Mouse (Mus musculus): ENCODE measurements at regions not wholly inside any gene's neighbourhood (a gene's known extent, or its start where the extent isn't known, plus 50 kb on each side); places are given as distances from the start of the nearest gene placed in this dataset.

DNA sequence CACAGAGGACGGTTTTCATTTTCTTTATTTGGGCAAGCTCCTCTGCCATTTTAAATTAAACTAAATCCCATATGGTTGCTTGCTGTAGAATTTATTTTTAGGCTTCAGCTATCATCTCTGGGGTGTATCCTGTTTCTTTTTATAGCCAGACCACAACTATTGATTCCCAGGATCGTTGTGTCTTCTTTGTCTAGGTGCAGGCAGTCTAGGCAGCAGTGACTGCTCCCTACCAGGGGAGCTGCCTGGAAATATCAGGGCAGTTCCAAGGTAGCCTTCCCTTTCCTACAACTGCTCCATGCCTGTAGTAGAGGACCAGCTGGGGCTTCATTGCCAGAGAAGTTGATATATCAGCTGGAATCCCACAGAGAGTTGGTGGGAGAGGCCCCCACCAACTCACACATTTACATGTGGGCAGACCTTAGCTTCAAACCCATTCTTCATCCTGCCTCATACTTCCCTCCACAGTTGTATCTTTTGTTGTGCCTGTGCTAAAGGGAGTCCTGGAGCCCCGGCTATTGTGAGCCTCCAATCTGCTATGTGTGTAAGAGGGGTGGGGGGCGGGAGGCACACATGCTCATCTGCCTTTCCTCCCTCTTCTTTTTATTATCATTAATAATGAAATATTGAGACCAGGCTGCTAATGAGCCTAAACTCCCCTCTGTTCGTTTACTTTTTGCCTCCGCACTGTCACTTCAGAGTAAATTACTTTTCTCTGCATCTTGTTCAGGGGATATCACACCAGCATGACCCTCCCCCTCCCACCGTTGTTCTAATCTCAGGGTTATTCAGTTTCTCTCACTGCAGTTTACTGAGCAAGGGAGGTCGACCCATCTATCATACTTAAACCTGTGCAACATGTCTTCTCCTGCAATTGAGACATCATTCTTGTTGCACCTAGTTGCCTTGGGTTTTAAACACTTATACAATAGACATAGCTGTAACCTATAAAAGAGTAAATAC is 576.3 kb upstream of the Plxna2 start:
- DNase-seq, result no peak

DNA sequence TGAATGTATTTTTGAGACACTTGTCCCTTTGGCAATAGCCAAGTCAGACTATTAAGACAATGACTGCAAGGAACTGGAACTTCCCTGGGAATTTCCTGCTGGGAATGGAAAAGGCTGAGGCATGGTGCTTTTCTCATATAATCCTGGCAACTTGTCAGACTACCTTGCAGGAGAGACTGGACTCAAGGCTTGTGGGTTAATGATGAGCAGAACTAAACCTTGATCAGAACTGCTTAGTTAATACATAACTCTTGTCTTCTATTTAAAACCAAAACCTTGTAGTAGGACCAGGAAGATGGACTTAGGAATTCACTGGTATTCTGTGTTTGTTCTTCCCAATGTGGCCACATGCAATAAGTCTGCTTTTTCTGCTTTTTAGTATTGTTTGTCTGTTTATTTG is 579.3 kb upstream of the Plxna2 start:
- DNase-seq, result no peak

DNA sequence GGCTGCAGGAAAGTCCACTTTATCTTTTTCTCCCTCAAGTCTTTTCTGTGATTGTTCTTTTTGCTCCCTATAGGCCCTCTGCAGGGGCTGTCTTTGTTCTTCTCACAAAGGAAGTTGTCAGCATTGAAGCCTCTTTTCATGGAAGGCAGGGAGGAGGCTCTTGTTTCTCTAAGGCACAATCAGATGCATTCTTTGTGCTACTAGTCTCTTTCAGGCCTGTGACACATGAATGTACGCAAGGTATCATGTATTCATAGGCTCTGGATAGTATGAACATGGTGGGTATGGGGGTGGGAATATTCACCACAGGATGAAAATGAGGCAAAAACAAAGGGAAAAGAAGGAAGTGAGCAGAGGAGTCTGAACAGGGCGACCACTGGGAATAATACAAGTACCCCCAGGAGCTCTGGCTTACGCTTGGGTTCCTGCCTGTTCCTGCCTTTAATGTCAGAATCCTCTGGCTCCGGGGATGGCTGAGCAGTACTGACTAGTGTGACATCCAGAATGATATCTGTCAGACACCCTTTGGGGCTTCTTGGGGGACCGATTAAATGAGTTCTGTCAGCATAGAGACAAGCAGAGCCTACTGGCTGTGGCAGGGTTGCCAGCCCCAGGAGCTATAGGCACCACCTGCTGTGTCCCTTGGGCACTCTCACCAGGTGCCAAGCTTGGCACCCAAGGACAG is 583.7 kb upstream of the Plxna2 start:
- DNase-seq, result no peak

DNA sequence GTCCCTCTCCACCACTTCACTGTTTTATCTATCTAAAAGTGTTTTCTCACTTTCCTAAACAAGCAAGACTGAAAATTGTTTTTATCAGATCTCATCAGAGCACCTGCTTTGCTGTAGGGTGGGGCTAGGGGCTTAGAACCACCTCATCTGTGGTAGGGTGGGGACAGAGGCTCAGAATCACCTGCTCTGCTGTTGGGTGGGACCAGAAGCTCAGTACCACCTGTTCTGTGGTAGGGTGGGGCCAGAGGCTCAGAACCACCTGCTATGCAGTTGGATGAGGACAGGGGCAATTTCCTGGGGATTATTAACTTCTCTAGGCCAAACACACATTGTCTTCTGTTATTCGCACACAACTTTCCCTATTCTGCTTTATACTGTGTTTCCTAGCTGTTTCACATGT is 585.4 kb upstream of the Plxna2 start:
- no peak for DNase-seq

DNA sequence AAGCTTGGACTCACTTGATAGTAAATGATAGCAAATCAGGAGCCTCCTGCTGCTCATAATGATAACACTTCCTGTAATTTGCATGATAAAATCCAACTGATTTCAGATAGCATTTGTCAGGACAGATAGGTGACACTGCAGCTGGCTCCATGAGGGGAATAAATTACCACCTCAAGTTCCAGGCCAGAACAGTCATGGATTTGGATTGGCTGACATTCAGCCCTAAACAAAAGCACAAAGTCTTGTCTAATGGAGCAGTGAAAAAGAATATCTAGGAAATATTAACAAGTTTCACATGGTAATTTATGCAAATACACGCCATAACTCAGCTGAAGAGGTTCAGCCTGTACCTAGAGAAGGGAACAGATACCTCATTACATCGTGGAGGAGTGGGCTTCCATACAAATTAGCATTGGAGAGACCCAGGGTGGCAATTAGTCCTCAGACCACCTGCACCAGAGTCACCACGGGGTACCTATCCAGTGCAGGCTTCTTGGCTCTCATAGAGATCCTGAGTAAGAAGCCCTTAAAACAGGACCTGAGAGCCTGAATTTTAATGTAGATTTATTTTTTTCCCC is 587.3 kb upstream of the Plxna2 start:
- DNase-seq, result no peak

DNA sequence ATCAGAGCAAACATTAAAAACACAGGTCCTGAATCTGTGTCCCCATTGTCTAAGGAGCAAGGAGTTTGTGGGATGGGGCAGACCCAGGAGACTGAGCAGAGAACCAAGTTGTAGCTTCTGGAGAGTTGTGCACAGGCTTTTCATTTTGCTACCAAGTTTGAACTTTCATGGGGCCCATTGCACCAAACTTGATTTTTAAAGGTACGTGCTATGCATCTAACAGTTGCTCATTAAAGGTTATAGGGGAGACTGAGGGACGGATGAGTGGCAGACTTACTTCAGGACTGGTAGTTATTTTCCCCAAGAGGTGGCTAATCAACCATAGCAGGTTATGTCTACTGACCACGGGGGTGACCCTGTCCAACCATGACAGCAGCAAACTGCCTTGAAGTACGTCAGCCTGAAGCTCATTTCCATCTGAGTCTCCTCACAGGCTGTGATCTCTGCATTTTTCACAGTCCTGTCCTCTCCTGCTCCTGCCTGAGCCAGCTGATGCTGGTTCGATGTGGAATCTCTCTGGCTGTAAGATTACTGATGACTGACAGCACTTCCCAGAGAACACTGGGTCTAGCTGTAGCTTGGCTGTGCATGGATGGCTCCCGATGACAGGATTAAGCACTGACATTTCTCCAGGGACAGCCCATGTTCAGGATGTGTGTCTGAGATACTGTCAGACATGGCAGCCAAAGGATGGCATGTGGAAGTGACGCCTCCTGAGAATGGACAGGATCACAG is 590.9 kb upstream of the Plxna2 start:
- DNase-seq, result no peak

DNA sequence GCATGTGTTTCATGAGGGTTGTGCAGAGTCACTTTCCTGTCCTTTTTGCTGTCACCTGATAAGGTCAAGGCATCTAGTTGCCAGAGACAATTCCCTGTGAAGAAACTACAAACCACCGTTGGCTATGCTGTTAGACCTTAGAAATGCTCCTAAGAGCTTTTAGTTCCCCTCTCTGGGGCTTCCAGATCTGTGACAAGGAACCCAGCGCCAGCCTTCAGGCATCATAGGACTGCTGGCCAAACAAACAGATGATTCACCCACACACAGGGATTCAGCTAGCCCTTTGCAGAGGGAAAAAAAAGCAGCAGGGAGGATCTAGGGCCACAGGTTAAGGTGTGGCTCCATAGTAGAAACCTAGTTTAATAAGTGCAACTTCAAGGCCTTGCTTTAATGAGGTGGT is 591.8 kb upstream of the Plxna2 start:
- DNase-seq, result peak; percentile 40

DNA sequence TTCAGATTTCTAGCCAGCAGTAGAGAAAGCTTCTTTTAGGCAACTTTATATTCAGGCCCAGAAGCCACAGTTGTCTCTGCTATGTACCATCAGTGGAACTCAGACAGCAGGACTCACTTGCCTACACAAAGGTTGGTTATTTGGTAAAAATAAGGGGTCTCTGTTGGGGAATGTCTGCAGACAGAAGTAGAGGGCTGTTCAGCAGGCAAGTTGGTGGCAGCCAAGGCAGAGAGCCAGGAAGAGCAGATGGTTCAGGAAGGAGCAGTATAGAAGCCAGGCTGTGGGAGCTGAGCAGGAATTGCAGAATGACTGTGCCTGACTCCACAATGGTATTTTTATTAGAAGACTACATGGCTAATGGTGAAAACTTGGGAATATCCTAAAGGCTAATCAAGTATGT is 598.7 kb upstream of the Plxna2 start:
- no peak for DNase-seq

DNA sequence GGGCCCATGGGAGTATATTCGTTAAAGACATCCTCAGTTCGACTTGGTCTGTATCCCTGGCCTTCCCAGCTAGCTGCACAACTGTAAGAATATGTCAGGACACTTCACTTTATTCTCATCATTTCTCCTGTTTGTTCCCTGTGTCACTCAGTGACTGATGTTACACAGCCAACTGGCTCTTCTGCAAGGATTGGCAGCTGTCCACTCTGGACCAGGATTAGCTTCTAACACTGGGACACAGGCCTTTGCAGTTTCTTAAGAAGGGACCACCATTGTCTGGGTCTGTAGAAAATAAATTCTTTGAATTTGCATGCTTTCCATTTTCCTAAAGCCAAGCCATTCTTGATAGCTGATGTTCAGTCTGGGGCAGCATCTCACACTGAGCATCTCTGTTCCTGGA is 622.1 kb upstream of the Camk1g start:
- DNase-seq, result no peak

DNA sequence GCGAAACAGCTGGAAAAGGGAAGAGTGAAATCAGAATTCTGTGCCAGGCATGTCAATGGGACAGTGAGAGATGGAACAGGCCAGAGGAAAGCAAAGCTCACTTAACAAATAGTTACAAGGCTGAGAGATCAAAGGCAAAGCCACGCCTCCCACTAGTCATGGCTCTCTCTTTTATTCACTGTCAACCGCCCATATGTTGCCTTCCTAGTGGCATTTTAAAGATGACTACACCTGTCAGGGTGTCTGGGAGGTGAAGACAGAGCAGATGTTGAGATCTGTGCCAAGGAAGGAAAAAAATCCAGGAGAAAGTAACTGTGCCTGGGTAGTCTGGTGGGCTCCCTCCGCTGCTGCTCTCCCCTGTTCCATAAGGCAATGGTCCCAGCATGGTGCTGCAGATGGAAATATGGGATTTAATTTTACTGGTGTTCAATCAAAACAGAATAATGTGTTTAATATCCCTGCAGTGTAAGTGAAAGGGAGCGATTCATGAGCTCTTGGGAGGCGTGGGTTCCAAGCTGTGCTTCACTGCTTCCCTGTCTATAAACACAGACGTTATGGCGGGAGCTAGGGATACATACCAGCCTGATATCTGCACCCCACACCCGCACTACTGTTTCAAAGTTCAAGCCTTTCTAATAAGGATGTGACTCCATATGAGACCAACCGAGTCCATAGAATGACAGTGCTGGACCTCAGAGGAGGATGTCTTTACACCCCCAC is 620.0 kb upstream of the Camk1g start:
- no peak for DNase-seq

DNA sequence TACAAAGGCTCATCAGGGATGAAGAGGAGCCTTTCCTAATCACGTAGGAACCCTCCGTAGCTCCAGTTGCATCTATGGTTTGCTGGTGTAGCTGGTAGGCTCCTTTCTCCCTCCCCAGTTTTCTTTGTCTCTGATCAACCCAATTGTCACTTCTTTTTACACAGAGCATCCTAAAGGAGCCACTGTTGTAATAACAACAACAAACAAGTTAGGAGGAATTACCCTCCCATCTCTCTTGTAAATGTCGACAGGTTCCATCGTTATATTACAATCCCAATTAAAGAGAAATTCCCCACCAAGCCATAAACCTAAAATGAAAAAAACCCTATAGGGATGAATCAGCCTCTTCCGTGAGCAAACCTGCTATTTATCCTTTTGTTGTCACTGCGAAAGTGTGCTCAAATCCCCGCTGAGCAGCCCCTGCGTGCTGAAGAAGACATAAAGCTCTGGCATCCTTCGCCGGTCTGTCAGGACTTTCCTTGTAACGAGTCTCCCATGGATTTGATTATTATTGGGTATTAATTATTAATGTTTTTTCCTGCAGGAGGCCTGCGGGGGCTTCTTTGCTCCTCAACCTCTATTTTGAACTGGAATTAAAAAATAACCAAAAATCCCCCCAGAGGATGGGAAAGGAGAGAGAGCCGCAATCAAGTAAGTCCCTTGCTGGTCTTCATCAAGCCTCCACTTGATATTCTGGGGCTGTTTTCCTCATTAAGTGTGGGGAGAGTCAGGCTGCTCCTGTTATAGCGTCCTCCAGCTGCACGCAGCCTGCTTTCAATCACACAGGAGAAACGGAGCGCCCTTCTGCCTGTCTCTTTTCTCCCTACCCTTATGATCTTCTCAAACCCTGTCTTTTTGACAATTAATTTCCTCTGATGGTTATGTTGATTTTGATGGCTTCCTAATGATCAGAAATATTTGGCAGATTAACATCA is 619.1 kb upstream of the Camk1g start:
- DNase-seq, result no peak

DNA sequence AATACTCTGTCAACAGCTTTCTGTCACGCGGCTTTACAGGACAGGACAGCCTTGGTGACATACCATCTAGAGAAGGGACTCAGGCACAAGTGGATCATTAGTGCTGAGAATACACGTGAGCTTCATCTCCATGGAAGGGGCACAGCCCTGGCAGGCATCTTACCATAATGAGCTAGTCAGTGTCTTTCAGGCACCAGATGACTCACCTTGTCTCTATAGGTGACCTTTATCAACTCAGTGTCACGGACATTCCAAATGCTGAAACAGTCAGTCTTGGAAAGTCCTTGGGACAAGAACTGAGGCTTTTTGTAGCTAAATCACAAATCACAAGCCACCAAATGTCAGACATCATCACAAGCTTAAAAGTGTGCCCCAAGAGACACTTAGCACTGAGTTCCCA is 610.5 kb upstream of the Camk1g start:
- peak; percentile 73 for DNase-seq

DNA sequence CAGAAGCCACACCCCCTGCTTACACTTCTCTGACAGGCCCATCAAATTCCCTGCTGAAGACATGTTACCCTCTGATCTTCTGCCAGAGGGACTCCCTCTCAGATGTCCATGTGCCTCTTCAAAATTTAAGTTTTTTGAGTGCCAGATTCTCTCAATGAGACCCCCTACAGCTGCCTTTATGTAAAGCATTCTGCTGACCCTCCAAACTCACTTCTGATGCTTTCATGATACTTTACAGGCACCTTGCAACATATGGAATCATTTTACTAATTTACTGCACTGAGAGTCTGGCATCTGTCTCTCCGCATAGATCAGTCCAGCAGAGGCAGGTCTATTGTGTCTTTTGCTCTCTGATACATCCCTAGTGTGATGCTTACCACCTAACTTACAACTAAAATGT is 601.4 kb upstream of the Camk1g start:
- DNase-seq, result no peak

DNA sequence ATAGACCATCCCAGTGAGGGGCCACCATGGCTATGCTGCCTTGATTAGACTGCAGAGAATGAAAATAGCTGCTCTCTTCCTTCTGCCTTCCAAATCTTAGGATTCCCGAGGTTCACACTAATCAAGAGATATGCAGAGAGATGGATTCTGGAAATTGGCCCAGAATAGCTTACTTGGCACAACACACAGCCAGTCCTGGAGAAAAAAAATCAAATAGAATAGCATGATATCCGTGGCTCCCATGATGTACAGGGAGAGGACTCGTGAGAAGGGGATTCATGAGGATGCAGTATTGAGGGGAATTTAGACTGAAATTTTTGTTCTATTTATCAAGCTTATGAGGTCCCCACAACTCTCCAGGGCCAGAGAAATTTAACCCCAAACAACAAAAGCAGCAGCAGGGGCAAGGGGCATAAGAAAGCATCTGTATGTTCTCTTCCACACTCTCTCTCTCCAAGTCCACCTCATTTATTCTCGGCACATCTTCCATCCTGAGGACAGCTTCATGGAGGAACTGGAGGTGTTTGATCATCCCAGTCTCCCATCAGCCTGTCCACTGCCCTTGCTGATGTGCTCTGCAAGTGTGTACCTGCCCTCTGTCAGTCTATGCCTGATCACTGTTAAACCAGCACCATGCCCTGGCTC is 599.3 kb upstream of the Camk1g start:
- DNase-seq, result no peak

DNA sequence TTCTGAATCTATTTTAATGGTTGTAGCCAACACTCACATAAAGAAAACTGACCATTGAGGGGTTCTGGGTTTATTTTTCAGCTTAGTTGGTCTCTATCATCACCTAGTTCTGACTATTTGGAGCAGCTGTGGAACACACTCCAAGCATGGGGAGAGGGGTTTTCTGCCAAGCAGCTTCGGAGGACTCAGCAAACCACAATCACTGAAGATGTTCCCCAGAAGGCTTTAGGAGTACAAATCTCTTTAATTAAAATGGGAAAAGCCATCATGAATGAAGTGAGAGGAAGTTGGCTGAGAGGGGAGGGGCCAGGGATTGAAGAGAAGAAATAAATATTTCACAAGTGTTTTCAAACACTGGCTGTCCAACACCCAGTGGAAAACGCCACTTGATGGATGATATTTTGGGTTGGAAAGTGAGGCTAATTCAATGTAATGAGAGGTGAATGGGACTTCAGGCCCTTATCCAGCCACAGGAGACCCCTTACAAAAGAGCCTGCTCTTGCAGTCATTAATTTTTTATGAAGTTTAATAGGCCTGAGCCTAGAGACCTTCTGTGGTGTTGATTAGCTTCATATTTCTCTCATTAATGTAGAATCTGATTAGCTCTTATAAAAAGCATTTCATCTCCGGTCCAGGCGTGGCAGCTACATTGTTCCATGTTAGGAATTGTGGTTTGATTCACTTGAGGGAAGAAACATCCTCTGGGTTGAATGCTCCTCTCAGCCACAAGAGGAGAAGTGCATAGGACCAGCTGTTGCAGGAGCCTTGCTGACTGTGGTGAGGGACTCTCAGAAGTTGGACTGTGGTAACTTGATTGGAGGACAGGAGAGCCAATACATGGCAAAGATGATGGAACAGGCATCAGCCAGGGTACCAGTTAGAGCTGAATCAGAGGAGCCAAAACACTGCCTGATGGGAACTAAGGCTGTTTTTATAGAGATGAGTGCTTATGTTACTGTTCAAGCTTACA is 598.1 kb upstream of the Camk1g start:
- DNase-seq, result no peak

DNA sequence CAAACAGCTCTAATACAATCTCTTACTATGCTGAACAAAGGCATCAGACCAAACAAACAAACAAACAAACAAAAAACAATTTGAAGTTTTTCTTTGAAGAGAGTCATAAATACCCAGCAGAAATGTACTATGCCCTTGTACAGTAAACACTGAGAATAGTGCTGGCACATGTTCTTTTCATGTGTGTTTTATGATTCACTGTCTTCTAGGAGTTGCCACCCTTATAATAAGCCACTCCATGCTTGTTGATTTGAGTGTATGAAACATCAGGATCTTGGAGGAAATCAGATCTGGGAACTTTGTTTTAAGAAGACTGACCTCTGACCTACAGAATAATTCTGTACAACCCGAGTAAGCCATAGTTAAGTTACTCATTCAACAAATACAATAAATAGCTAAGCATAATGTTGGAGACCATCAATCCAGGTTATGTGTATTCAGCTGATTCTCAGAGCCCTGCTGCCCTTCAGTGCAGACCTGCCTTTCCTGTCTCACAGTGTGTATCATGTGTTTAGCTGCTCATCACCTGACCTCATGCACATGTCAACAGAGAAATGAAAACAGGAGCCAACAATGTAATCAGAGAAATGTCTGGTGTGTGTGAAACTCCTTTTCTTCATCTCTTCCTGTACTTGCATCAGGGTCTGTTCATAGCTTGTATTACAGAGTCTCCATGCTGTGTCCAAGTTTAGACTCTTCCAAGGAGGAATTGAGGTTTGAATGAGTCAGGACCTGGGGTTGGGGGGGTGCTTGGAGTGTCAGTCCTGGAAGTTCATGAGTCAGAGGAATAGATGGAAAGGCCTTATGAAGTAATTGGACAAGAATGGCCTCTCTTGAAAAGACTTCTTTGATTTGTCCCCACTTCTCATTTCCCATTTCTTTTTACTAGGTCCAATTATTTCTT is 596.8 kb upstream of the Camk1g start:
- no peak for DNase-seq

DNA sequence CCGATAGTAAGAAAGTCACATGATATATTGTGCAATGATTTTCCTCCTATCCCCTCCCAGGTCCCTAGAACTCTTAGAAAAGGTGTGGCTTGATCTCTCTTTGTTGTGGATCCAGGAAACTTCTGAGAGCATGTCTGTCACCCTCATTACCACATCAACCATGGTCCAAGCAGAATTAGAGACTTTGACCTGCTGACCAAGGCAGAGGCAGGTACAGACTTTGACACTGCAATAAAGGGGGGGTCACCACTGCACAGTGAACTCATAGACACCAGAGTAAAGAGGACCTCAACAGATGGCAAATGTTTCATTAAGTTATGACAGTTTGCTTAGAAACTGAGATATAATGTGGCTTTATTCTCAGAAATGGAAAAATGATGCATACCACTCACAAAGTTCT is 595.2 kb upstream of the Camk1g start:
- DNase-seq, result no peak

DNA sequence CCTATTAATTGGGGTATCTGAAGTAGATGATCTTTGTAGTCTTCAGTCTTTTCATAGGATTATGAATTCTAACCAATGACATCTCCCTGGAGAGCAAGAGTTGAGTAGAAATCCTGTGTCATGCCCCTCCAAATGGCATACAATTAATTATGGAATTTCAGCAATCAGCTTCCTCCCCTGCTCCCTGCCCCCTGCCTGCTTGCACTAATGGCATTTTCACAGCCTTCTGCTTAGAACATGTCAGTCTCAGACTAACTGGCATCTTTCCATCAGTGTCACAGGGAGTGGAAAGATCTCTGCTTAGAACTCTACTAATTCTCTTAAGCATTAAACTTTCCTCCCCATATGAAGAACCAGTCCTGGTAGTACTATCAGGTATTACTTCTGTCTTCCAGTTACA is 581.8 kb upstream of the Camk1g start:
- no peak for DNase-seq
